Mouse (Mus musculus) liver, adult 2 months (tissue): ENCODE measurements around the gene Pik3ca. TPM values are rescaled to one million over a fixed set of nuclear protein-coding genes. Genes with fewer than 3 reads are reported as not detected.

Experiments
- DNase-seq: peaks from one replicate; pipeline ENCODE4 v3.0.0-alpha.2; 2011; ENCODE audit warnings: low read depth, low spot score; ENCODE audit errors: extremely low read depth
- H3K27ac ChIP-seq: fragments of 200-500 bp; replicated peaks from 2 replicates; pipeline ENCODE4 v1.5.1; 2012; ENCODE audit warnings: low read depth, mild to moderate bottlenecking, control low read depth, inconsistent platforms, low read length; ENCODE audit not compliant: insufficient read depth
- H3K27me3 ChIP-seq: fragments of 200-500 bp; 2 replicates; pipeline ENCODE4 v1.6.1; 2012; ENCODE audit warnings: mild to moderate bottlenecking, moderate library complexity, low read length, inconsistent platforms; ENCODE audit not compliant: control insufficient read depth, insufficient read depth
- H3K36me3 ChIP-seq: fragments of 200-500 bp; 2 replicates; pipeline ENCODE4 v1.6.1; 2012; ENCODE audit warnings: low read length, inconsistent platforms; ENCODE audit not compliant: control insufficient read depth, insufficient read depth
- H3K4me1 ChIP-seq: fragments of 200-500 bp; 2 replicates; pipeline ENCODE4 v1.6.1; 2011; ENCODE audit warnings: low read length; ENCODE audit not compliant: control insufficient read depth, insufficient read depth
- H3K4me3 ChIP-seq: fragments of 200-500 bp; 2 replicates; pipeline ENCODE4 v1.5.1; 2011; ENCODE audit warnings: low read depth, mild to moderate bottlenecking, control low read depth, low read length, moderate library complexity; ENCODE audit not compliant: insufficient read depth
- H3K79me2 ChIP-seq: fragments of 200-500 bp; 2 replicates; pipeline ENCODE4 v1.6.1; 2012; ENCODE audit warnings: inconsistent platforms, mild to moderate bottlenecking, low read length, moderate library complexity; ENCODE audit not compliant: control insufficient read depth, insufficient read depth
- H3K9ac ChIP-seq: fragments of 200-500 bp; 2 replicates; pipeline ENCODE4 v1.6.1; 2012; ENCODE audit warnings: low read depth, mild to moderate bottlenecking, control low read depth, inconsistent platforms, low read length
- CTCF ChIP-seq: fragments of 200-500 bp; IDR thresholded peaks from 2 replicates; pipeline ENCODE4 v1.5.1; 2011; ENCODE audit warnings: low read depth, low read length, control low read depth
- POLR2A ChIP-seq: fragments of 200-500 bp; IDR thresholded peaks from 2 replicates; pipeline ENCODE4 v1.6.1; 2011; ENCODE audit warnings: low read length, control low read depth; ENCODE audit not compliant: insufficient read depth; ENCODE audit errors: extremely low read depth
- WGBS: fragments of 180-500 bp; shearing (Covaris S2); methylation state at CpG from one replicate; pipeline ENCODE4 v1.1.7; 2018; 5-methylcytosine and 5-hydroxymethylcytosine counted together
- polyA plus RNA-seq: library from polyadenylated mRNA; depleted of rRNA; stranded (reverse); fragments of >200 nt; gene quantifications from 2 replicates; pipeline ENCODE4 v1.2.3, GENCODE M21; 2012
- total RNA-seq: library from RNA; depleted of rRNA; stranded (reverse); fragments of >200 nt; gene quantifications from 2 replicates; pipeline ENCODE4 v1.2.3, GENCODE M21; 2014

Gene Pik3ca
- total and polyA plus RNA-seq, 2 experiments, result 2.8 to 21.1 TPM

- no peak for TF ChIP-seq POLR2A
- TF ChIP-seq CTCF, result peak; percentile 75
- H3K4me1 ChIP-seq, result no peaks in the 10 kb centered on the region
- DNase-seq, result peak; percentile 34
- 71% methylated on average over 4 of the region's 4 CpGs for WGBS
- no peak overlapping the region for H3K9ac ChIP-seq
- no peaks in the 10 kb centered on the region for H3K27me3 ChIP-seq
- peaks cover 62% of the 10 kb centered on the region for H3K36me3 ChIP-seq
- H3K79me2 ChIP-seq, result no peaks in the 10 kb centered on the region
- H3K4me3 ChIP-seq, result no peak overlapping the region
- no peak overlapping the region for H3K27ac ChIP-seq
Observed at GRCm38 (mm10) chr3:32459777-32460176, 62.3 kb downstream of the Pik3ca start.

GRCm38 (mm10) chr3:32467321-32467720 is 69.8 kb downstream of the Pik3ca start:
- 93% methylated on average over 4 of the region's 4 CpGs for WGBS
- TF ChIP-seq POLR2A (no peak), CTCF (no peak)
- H3K4me1 ChIP-seq, result peaks cover 2% of the 10 kb centered on the region; the same call in 1 of the 2 replicates
- H3K4me3 ChIP-seq, result no peak overlapping the region
- no peaks in the 10 kb centered on the region for H3K27me3 ChIP-seq
- peaks cover 17% of the 10 kb centered on the region for H3K36me3 ChIP-seq
- no peak overlapping the region for H3K9ac ChIP-seq
- H3K79me2 ChIP-seq, result no peaks in the 10 kb centered on the region
- no peak for DNase-seq
- H3K27ac ChIP-seq, result no peak overlapping the region

GRCm38 (mm10) chr3:32468411-32468810 is 70.9 kb downstream of the Pik3ca start:
- 41% methylated on average over 4 of the region's 4 CpGs for WGBS
- Histone ChIP-seq H3K4me1 (peaks cover 2% of the 10 kb centered on the region; the same call in 1 of the 2 replicates), H3K79me2 (no peaks in the 10 kb centered on the region), H3K27me3 (no peaks in the 10 kb centered on the region), H3K4me3 (no peak overlapping the region), H3K9ac (no peak overlapping the region), H3K36me3 (peaks cover 7% of the 10 kb centered on the region), H3K27ac (no peak overlapping the region)
- DNase-seq, result no peak
- TF ChIP-seq POLR2A (no peak), CTCF (no peak)

- no peak overlapping the region for H3K27ac ChIP-seq
- no peak overlapping the region for H3K4me3 ChIP-seq
- H3K9ac ChIP-seq, result no peak overlapping the region
- no peak for DNase-seq
- 90% methylated on average over 7 of the region's 7 CpGs for WGBS
- H3K4me1 ChIP-seq, result peaks cover 2% of the 10 kb centered on the region; the same call in 1 of the 2 replicates
- no peaks in the 10 kb centered on the region for H3K79me2 ChIP-seq
- H3K27me3 ChIP-seq, result no peaks in the 10 kb centered on the region
- no peaks in the 10 kb centered on the region for H3K36me3 ChIP-seq
- TF ChIP-seq CTCF (no peak), POLR2A (no peak)
Observed at GRCm38 (mm10) chr3:32470449-32470848, 73.0 kb downstream of the Pik3ca start.

GRCm38 (mm10) chr3:32471098-32471497 is 73.6 kb downstream of the Pik3ca start:
- no peaks in the 10 kb centered on the region for H3K27me3 ChIP-seq
- H3K36me3 ChIP-seq, result no peaks in the 10 kb centered on the region
- no peak for TF ChIP-seq CTCF
- TF ChIP-seq POLR2A, result no peak
- DNase-seq, result peak; percentile 20
- 25% methylated on average over 6 of the region's 6 CpGs for WGBS
- peaks cover 2% of the 10 kb centered on the region; the same call in 1 of the 2 replicates for H3K4me1 ChIP-seq
- no peak overlapping the region for H3K4me3 ChIP-seq
- no peak overlapping the region for H3K9ac ChIP-seq
- H3K79me2 ChIP-seq, result no peaks in the 10 kb centered on the region
- H3K27ac ChIP-seq, result no peak overlapping the region

- 75% methylated on average over 14 of the region's 14 CpGs for WGBS
- no peak for DNase-seq
- TF ChIP-seq POLR2A, result no peak
- no peak for TF ChIP-seq CTCF
- Histone ChIP-seq H3K27ac (no peak overlapping the region), H3K79me2 (no peaks in the 10 kb centered on the region), H3K9ac (no peak overlapping the region), H3K4me1 (peaks cover 2% of the 10 kb centered on the region; the same call in 1 of the 2 replicates), H3K27me3 (no peaks in the 10 kb centered on the region), H3K36me3 (no peaks in the 10 kb centered on the region), H3K4me3 (no peak overlapping the region)
Observed at GRCm38 (mm10) chr3:32472191-32472900, 74.9 kb downstream of the Pik3ca start.
